Mouse (Mus musculus) liver, embryonic 14.5 days (tissue): ENCODE results near the gene P2rx1. TPM values are rescaled to one million over a fixed set of nuclear protein-coding genes. Genes with fewer than 3 reads are reported as not detected.

ENCODE experiments used
- ATAC-seq: fragments of 200-750 bp; cut with Nextera tagmentation; 2 replicates; pipeline ENCODE4 v1.8.0; 2017; ENCODE audit warnings: moderate number of reproducible peaks, mild to moderate bottlenecking, moderate library complexity; ENCODE audit not compliant: insufficient read depth
- DNase-seq, 3 experiments: peaks; one replicate each; pipeline ENCODE4 v3.0.0-alpha.2; 2012 to 2013; ENCODE audit warnings: low read depth in 3 of 3, low spot score in 3 of 3
- H3K27ac ChIP-seq: fragments of 300-500 bp; sonication (generic); 2 replicates; pipeline ENCODE4 v1.5.1; 2014; ENCODE audit warnings: moderate library complexity, mild to moderate bottlenecking, control low read depth, inconsistent platforms
- H3K27me3 ChIP-seq: fragments of 300-500 bp; sonication (generic); 2 replicates; pipeline ENCODE4 v1.6.1; 2014; ENCODE audit warnings: mild to moderate bottlenecking, low read length, moderate library complexity; ENCODE audit not compliant: control insufficient read depth, insufficient read depth
- H3K36me3 ChIP-seq: fragments of 300-500 bp; sonication (generic); replicated peaks from 2 replicates; pipeline ENCODE4 v1.6.1; 2014; ENCODE audit warnings: low read depth; ENCODE audit not compliant: control insufficient read depth, insufficient read depth
- H3K4me1 ChIP-seq, 2 experiments: fragments of 200-500 bp in 1 of 2; fragments of 300-500 bp in 1 of 2; sonication (generic) in 1 of 2; replicated peaks; 2 replicates each; pipeline ENCODE4 v1.6.1; 2012 to 2014; ENCODE audit warnings: antibody characterized with exemption in 1 of 2, inconsistent platforms in 1 of 2, low read length in 1 of 2; ENCODE audit not compliant: control insufficient read depth in 2 of 2, insufficient read depth in 2 of 2
- H3K4me2 ChIP-seq: fragments of 300-500 bp; sonication (generic); 2 replicates; pipeline ENCODE4 v1.6.1; 2014; ENCODE audit warnings: low read depth, mild to moderate bottlenecking, control low read depth, moderate library complexity
- H3K4me3 ChIP-seq, 2 experiments: fragments of 200-500 bp in 1 of 2; fragments of 300-500 bp in 1 of 2; sonication (generic) in 1 of 2; 2 replicates each; pipeline ENCODE4 v1.5.1; 2012 to 2014; ENCODE audit warnings: low read depth in 2 of 2, low read length in 2 of 2, mild to moderate bottlenecking in 2 of 2, control low read depth in 1 of 2, inconsistent platforms in 1 of 2, moderate library complexity in 1 of 2; ENCODE audit not compliant: insufficient read depth in 1 of 2
- H3K9ac ChIP-seq: fragments of 300-500 bp; sonication (generic); replicated peaks from 2 replicates; pipeline ENCODE4 v1.6.1; 2014; ENCODE audit warnings: mild to moderate bottlenecking, control low read depth, moderate library complexity
- H3K9me3 ChIP-seq: fragments of 300-500 bp; sonication (generic); 2 replicates; pipeline ENCODE4 v1.6.1; 2016; ENCODE audit warnings: low read length, mixed read lengths; ENCODE audit not compliant: control insufficient read depth
- CTCF ChIP-seq: IDR thresholded peaks from 2 replicates; pipeline ENCODE4 v1.5.1; 2016; ENCODE audit warnings: antibody characterized with exemption, low read depth, control low read depth
- EP300 ChIP-seq: IDR thresholded peaks from 2 replicates; pipeline ENCODE4 v1.6.1; 2016; ENCODE audit warnings: antibody characterized with exemption, low read depth
- WGBS: fragments of 180-500 bp; shearing (Covaris S2); extraction: QIAGEN DNeasy Blood & Tissue Kit; methylation state at CpG from one replicate; pipeline ENCODE4 v1.1.7; 2014; ENCODE audit not compliant: insufficient replicate concordance; 5-methylcytosine and 5-hydroxymethylcytosine counted together
- microRNA-seq: library from miRNA; unstranded; fragments of <30 nt; microRNA quantifications from one replicate; pipeline ENCODE4, GENCODE M21; 2016
- polyA plus RNA-seq, 2 experiments: library from polyadenylated mRNA; depleted of rRNA in 1 of 2; stranded (reverse) in 1 of 2; unstranded in 1 of 2; fragments of >200 nt; fragmentation: Nextera tagmentation in 1 of 2; extraction: Ambion mirVana in 1 of 2; gene quantifications; 2 replicates each; pipeline versions ENCODE4 v1.2.1 to v1.2.3; 2012 to 2014

Gene P2rx1
- polyA plus RNA-seq, 2 experiments: 4.6 to 6.8 TPM

DNA sequence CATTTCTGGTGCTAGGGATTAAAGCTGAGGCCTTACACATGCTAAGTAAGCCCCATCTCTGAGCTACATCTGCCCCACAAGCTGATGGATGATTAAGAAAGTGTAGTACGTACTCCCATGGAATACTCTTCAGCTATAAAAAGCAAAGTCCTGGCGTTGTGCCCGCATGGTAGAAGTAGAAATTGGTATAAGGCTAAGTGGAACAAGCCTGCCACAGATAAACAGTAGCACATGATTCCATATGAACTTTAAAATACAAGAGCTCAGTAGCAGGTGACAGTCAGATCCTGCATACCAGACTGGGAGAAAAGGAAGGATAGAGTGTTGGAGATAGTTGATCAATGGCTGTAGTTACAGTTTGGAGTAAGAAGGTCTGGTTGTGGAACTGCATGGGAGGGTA, 62.5 kb downstream of the P2rx1 start:
- H3K27me3 ChIP-seq: no peaks in the 10 kb centered on the region
- 90% methylated on average over 3 of the region's 3 CpGs for WGBS
- H3K27ac ChIP-seq: no peak overlapping the region

More for the DNA sequence above, 62.5 kb downstream of the P2rx1 start:
- Histone ChIP-seq H3K4me2 (no peak overlapping the region), H3K4me1 (peaks cover 8 to 13% of the 10 kb centered on the region in 2 experiments), H3K9ac (no peak overlapping the region; the same call in 1 of the 2 replicates), H3K9me3 (no peaks in the 10 kb centered on the region), H3K36me3 (peaks cover 28% of the 10 kb centered on the region), H3K4me3 (no peak overlapping the region)
- ATAC-seq (no peak), DNase-seq (no peak)
- TF ChIP-seq CTCF: no peak
- TF ChIP-seq EP300: no peak

Small RNAs within 50 kb of the gene (microRNA-seq; reads per million reads assigned to microRNA genes)
- not detected for gene Gm44467

Other genes starting within 250 kb of the P2rx1 start
- gene Cyb5d2, start 203.0 kb upstream of the P2rx1 start, polyA plus RNA-seq (2012; rRNA removed): 1.7 and 2.0 TPM in 2 replicates
- 1.7 and 2.8 TPM in 2 replicates for gene Cyb5d2, start 203.0 kb upstream of the P2rx1 start, polyA plus RNA-seq (2014; fragmentation: Nextera tagmentation; extraction: Ambion mirVana)
- 5.1 TPM in 2 replicates for gene Zzef1, start 202.9 kb upstream of the P2rx1 start, polyA plus RNA-seq (2012; rRNA removed)
- 4.4 and 4.9 TPM in 2 replicates for gene Zzef1, start 202.9 kb upstream of the P2rx1 start, polyA plus RNA-seq (2014; fragmentation: Nextera tagmentation; extraction: Ambion mirVana)
- gene Atp2a3, start 37.9 kb upstream of the P2rx1 start, polyA plus RNA-seq (2012; rRNA removed): 6.4 TPM in 2 replicates
- 6.7 and 7.7 TPM in 2 replicates for gene Atp2a3, start 37.9 kb upstream of the P2rx1 start, polyA plus RNA-seq (2014; fragmentation: Nextera tagmentation; extraction: Ambion mirVana)
- gene Camkk1, start 19.9 kb downstream of the P2rx1 start, polyA plus RNA-seq (2012; rRNA removed): 0.49 and 0.69 TPM in 2 replicates
- gene Camkk1, start 19.9 kb downstream of the P2rx1 start, polyA plus RNA-seq (2014; fragmentation: Nextera tagmentation; extraction: Ambion mirVana): 0.19 and 0.36 TPM in 2 replicates
- gene Ncbp3, start 48.7 kb downstream of the P2rx1 start, polyA plus RNA-seq (2012; rRNA removed): 1.6 and 2.4 TPM in 2 replicates
- gene Ncbp3, start 48.7 kb downstream of the P2rx1 start, polyA plus RNA-seq (2014; fragmentation: Nextera tagmentation; extraction: Ambion mirVana): 3.1 TPM in 2 replicates
- 0.02 and 0.03 TPM in 2 replicates for gene Itgae, start 91.5 kb downstream of the P2rx1 start, polyA plus RNA-seq (2012; rRNA removed)
- 0.03 and 0.06 TPM in 2 replicates for gene Itgae, start 91.5 kb downstream of the P2rx1 start, polyA plus RNA-seq (2014; fragmentation: Nextera tagmentation; extraction: Ambion mirVana)
- gene Haspin, start 139.2 kb downstream of the P2rx1 start, polyA plus RNA-seq (2012; rRNA removed): 4.5 and 5.7 TPM in 2 replicates
- gene Haspin, start 139.2 kb downstream of the P2rx1 start, polyA plus RNA-seq (2014; fragmentation: Nextera tagmentation; extraction: Ambion mirVana): 10.5 and 12.6 TPM in 2 replicates
- gene P2rx5, start 161.3 kb downstream of the P2rx1 start, polyA plus RNA-seq (2012; rRNA removed): 0.05 and 0.08 TPM in 2 replicates
- 0.15 and 0.16 TPM in 2 replicates for gene P2rx5, start 161.3 kb downstream of the P2rx1 start, polyA plus RNA-seq (2014; fragmentation: Nextera tagmentation; extraction: Ambion mirVana)
- gene Emc6, start 177.9 kb downstream of the P2rx1 start, polyA plus RNA-seq (2012; rRNA removed): 38.3 and 40.1 TPM in 2 replicates
- gene Emc6, start 177.9 kb downstream of the P2rx1 start, polyA plus RNA-seq (2014; fragmentation: Nextera tagmentation; extraction: Ambion mirVana): 80.3 and 83.7 TPM in 2 replicates
- 10.8 and 11.6 TPM in 2 replicates for gene Tax1bp3, start 178.0 kb downstream of the P2rx1 start, polyA plus RNA-seq (2012; rRNA removed)
- 25.8 and 26.7 TPM in 2 replicates for gene Tax1bp3, start 178.0 kb downstream of the P2rx1 start, polyA plus RNA-seq (2014; fragmentation: Nextera tagmentation; extraction: Ambion mirVana)
- 4.5 and 5.3 TPM in 2 replicates for gene Ctns, start 199.9 kb downstream of the P2rx1 start, polyA plus RNA-seq (2012; rRNA removed)
- 4.8 and 6.8 TPM in 2 replicates for gene Ctns, start 199.9 kb downstream of the P2rx1 start, polyA plus RNA-seq (2014; fragmentation: Nextera tagmentation; extraction: Ambion mirVana)
- gene Shpk, start 200.4 kb downstream of the P2rx1 start, polyA plus RNA-seq (2012; rRNA removed): 1.6 and 2.0 TPM in 2 replicates
- 1.5 and 2.4 TPM in 2 replicates for gene Shpk, start 200.4 kb downstream of the P2rx1 start, polyA plus RNA-seq (2014; fragmentation: Nextera tagmentation; extraction: Ambion mirVana)
- 0.03 TPM in 1 of 2 replicates, not detected in the other for gene Trpv1, start 235.2 kb downstream of the P2rx1 start, polyA plus RNA-seq (2012; rRNA removed)
- gene Trpv1, start 235.2 kb downstream of the P2rx1 start, polyA plus RNA-seq (2014; fragmentation: Nextera tagmentation; extraction: Ambion mirVana): not detected in 2 replicates